Mouse (Mus musculus) thymus, adult 2 months (tissue): ENCODE data around the gene Icam5.

Experiments
- CTCF ChIP-seq: fragments of 200-500 bp; IDR thresholded peaks from 2 replicates; pipeline ENCODE4 v1.5.1; 2012; ENCODE audit warnings: mild to moderate bottlenecking, control low read depth, low read length, moderate library complexity, borderline replicate concordance; ENCODE audit not compliant: control insufficient read depth, poor library complexity, insufficient read depth; ENCODE audit errors: extremely low read depth
- POLR2A ChIP-seq: fragments of 200-500 bp; IDR thresholded peaks from 2 replicates; pipeline ENCODE4 v1.6.1; 2012; ENCODE audit warnings: mild to moderate bottlenecking, low read length, control low read depth, moderate library complexity; ENCODE audit not compliant: control insufficient read depth, poor library complexity, insufficient read depth; ENCODE audit errors: extremely low read depth

DNA sequence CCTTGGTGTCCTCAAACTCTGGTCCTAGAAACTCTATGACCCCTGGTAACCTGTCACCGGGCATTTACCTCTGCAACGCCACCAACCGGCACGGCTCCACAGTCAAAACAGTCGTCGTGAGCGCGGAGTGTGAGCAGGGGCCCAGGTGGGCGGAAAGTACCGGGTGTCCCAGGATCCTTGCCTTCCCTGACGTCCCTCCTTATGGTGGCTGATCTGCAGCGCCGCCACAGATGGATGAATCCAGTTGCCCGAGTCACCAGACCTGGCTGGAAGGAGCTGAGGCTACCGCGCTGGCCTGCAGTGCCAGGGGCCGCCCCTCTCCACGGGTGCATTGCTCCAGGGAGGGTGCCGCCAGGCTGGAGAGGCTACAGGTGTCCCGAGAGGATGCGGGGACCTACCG, 4.8 kb downstream of the Icam5 start:
- TF ChIP-seq POLR2A (no peak), CTCF (no peak)
